Mouse (Mus musculus) CH12.LX (cell line): ENCODE results near the gene Fgd6. TPM values are rescaled to one million over a fixed set of nuclear protein-coding genes. Genes with fewer than 3 reads are reported as not detected.

ENCODE experiments used
- DNase-seq: peaks from one replicate; pipeline ENCODE4 v3.0.0-alpha.2; 2013; ENCODE audit errors: extremely low read depth
- H3K27ac ChIP-seq: 2 replicates; pipeline ENCODE4 v1.5.1; 2012; ENCODE audit warnings: low read depth, mild to moderate bottlenecking, control low read depth, moderate library complexity; ENCODE audit not compliant: insufficient read depth
- H3K27me3 ChIP-seq: replicated peaks from 2 replicates; pipeline ENCODE3; 2012; ENCODE audit warnings: inconsistent platforms
- H3K36me3 ChIP-seq, 2 experiments: replicated peaks in 1 of 2; 2 replicates each; pipeline versions ENCODE3 to v1.6.1; 2012; ENCODE audit warnings: inconsistent platforms in 1 of 2, low read length in 1 of 2, mild to moderate bottlenecking in 1 of 2, mixed read lengths in 1 of 2, moderate library complexity in 1 of 2; ENCODE audit not compliant: control insufficient read depth in 1 of 2, insufficient read depth in 1 of 2
- H3K4me1 ChIP-seq, 2 experiments: 2 replicates each; pipeline ENCODE4 v1.6.1; 2012; ENCODE audit warnings: inconsistent platforms in 1 of 2, moderate library complexity in 1 of 2; ENCODE audit not compliant: insufficient read depth in 2 of 2, control insufficient read depth in 1 of 2
- H3K4me2 ChIP-seq: 2 replicates; pipeline ENCODE4 v1.6.1; 2012; ENCODE audit warnings: low read depth, mild to moderate bottlenecking, control low read depth; ENCODE audit not compliant: poor library complexity, insufficient read depth, severe bottlenecking
- H3K4me3 ChIP-seq, 3 experiments: fragments of 150-350 bp in 1 of 3; sonication (generic) in 1 of 3; replicated peaks in 1 of 3; 2 replicates each; pipeline versions ENCODE3 to v1.5.1; 2011 to 2012; ENCODE audit warnings: low read depth in 2 of 3, low read length in 2 of 3, mild to moderate bottlenecking in 2 of 3, moderate library complexity in 2 of 3, control low read depth in 1 of 3, improper control_type of control experiment in 1 of 3, inconsistent platforms in 1 of 3, mixed read lengths in 1 of 3; ENCODE audit not compliant: poor library complexity in 1 of 3
- H3K79me2 ChIP-seq: replicated peaks from 2 replicates; pipeline ENCODE4 v1.6.1; 2012; ENCODE audit warnings: mild to moderate bottlenecking, moderate library complexity; ENCODE audit not compliant: control insufficient read depth, poor library complexity, insufficient read depth, severe bottlenecking; ENCODE audit errors: extremely low read depth
- H3K9ac ChIP-seq: 2 replicates; pipeline ENCODE4 v1.6.1; 2012; ENCODE audit warnings: low read depth, mild to moderate bottlenecking, control low read depth, moderate library complexity; ENCODE audit not compliant: insufficient read depth
- H3K9me3 ChIP-seq: replicated peaks from 2 replicates; pipeline ENCODE3; 2012; ENCODE audit warnings: low read length, inconsistent platforms, mixed read lengths
- BHLHE40 ChIP-seq: IDR thresholded peaks from 2 replicates; pipeline ENCODE4 v1.6.1; 2011; ENCODE audit warnings: mild to moderate bottlenecking, low read depth, low read length, improper control_type of control experiment
- CHD1 ChIP-seq: IDR thresholded peaks from 2 replicates; pipeline ENCODE4 v1.6.1; 2012; ENCODE audit warnings: low read depth, low read length, improper control_type of control experiment, inconsistent platforms
- CHD2 ChIP-seq: IDR thresholded peaks from 2 replicates; pipeline ENCODE4 v1.6.1; 2011; ENCODE audit warnings: low read length, improper control_type of control experiment
- CTCF ChIP-seq, 2 experiments: IDR thresholded peaks in 1 of 2; conservative IDR thresholded peaks in 1 of 2; 2 replicates each; pipeline ENCODE4 v1.5.1; 2011 to 2012; ENCODE audit warnings: low read depth in 2 of 2, low read length in 2 of 2, improper control_type of control experiment in 1 of 2, inconsistent platforms in 1 of 2, mild to moderate bottlenecking in 1 of 2, moderate library complexity in 1 of 2
- ELF1 ChIP-seq: IDR thresholded peaks from 2 replicates; pipeline ENCODE4 v1.6.1; 2014; ENCODE audit warnings: low read depth, mild to moderate bottlenecking, inconsistent platforms, low read length, improper control_type of control experiment
- EP300 ChIP-seq: IDR thresholded peaks from 2 replicates; pipeline ENCODE4 v1.6.1; 2011; ENCODE audit warnings: low read length, improper control_type of control experiment
- GABPA ChIP-seq: IDR thresholded peaks from 2 replicates; pipeline ENCODE4 v1.6.1; 2012; ENCODE audit warnings: low read depth, low read length, improper control_type of control experiment, inconsistent platforms; ENCODE audit not compliant: insufficient replicate concordance
- JUN ChIP-seq: IDR thresholded peaks from 2 replicates; pipeline ENCODE4 v1.6.1; 2011; ENCODE audit warnings: low read depth, mild to moderate bottlenecking, low read length, improper control_type of control experiment, moderate library complexity; ENCODE audit not compliant: insufficient read depth
- MAFK ChIP-seq: IDR thresholded peaks from 2 replicates; pipeline ENCODE4 v1.6.1; 2011; ENCODE audit warnings: low read length, improper control_type of control experiment; ENCODE audit not compliant: insufficient replicate concordance
- MAX ChIP-seq: IDR thresholded peaks from 2 replicates; pipeline ENCODE4 v1.6.1; 2011; ENCODE audit warnings: low read length, improper control_type of control experiment
- MAZ ChIP-seq: IDR thresholded peaks from 2 replicates; pipeline ENCODE4 v1.6.1; 2012; ENCODE audit warnings: low read depth, mild to moderate bottlenecking, inconsistent platforms, low read length, improper control_type of control experiment, moderate library complexity
- MEF2A ChIP-seq: IDR thresholded peaks from 2 replicates; pipeline ENCODE4 v1.6.1; 2014; ENCODE audit warnings: low read depth, mild to moderate bottlenecking, inconsistent platforms, low read length, improper control_type of control experiment, borderline replicate concordance
- NELFE ChIP-seq: IDR thresholded peaks from 2 replicates; pipeline ENCODE4 v1.6.1; 2011; ENCODE audit warnings: low read depth, low read length, improper control_type of control experiment
- POLR2AphosphoS2 ChIP-seq: IDR thresholded peaks from 2 replicates; pipeline ENCODE4 v1.6.1; 2011; ENCODE audit warnings: low read depth, low read length, improper control_type of control experiment
- RAD21 ChIP-seq: IDR thresholded peaks from 2 replicates; pipeline ENCODE4 v1.6.1; 2011; ENCODE audit warnings: low read depth, mild to moderate bottlenecking, low read length, improper control_type of control experiment, moderate library complexity
- SMC3 ChIP-seq: IDR thresholded peaks from 2 replicates; pipeline ENCODE4 v1.6.1; 2011; ENCODE audit warnings: low read depth, low read length, improper control_type of control experiment
- UBTF ChIP-seq: IDR thresholded peaks from 2 replicates; pipeline ENCODE4 v1.6.1; 2012; ENCODE audit warnings: low read depth, mild to moderate bottlenecking, inconsistent platforms, low read length, improper control_type of control experiment, moderate library complexity
- USF1 ChIP-seq: IDR thresholded peaks from 2 replicates; pipeline ENCODE4 v1.6.1; 2014; ENCODE audit warnings: low read depth, mild to moderate bottlenecking, inconsistent platforms, low read length, improper control_type of control experiment
- ZC3H11A ChIP-seq: IDR thresholded peaks from 2 replicates; pipeline ENCODE4 v1.6.1; 2012; ENCODE audit warnings: low read depth, mild to moderate bottlenecking, inconsistent platforms, low read length, improper control_type of control experiment
- ZNF384 ChIP-seq: IDR thresholded peaks from 2 replicates; pipeline ENCODE4 v1.6.1; 2012; ENCODE audit warnings: low read depth, low read length, improper control_type of control experiment, inconsistent platforms
- dilution Hi-C: fragments of 300-500 bp; cut with MboI; formaldehyde crosslinking; loops from 2 replicates; pipeline ENCODE4 v1.14.3; 2020; ENCODE audit warnings: low sequenced_read_pairs; ENCODE audit not compliant: extremely low pct_unique_long_range_greater_than_20kb, extremely low pct_ligation_motif_present
- in situ Hi-C: fragments of 300-500 bp; cut with MboI; formaldehyde crosslinking; loops from 3 replicates; pipeline ENCODE4 v1.14.3; 2019; ENCODE audit warnings: low sequenced_read_pairs, low pct_ligation_motif_present, low pct_unique_long_range_greater_than_20kb, mixed read lengths
- polyA plus RNA-seq: library from polyadenylated mRNA; unstranded; fragments of >175 nt; gene quantifications from 2 replicates; pipeline ENCODE4 v1.2.1, GENCODE M21; 2012; ENCODE audit warnings: low read depth; ENCODE audit not compliant: insufficient read length
- total RNA-seq, 2 experiments: library from RNA; depleted of rRNA; stranded (reverse); fragments of 300-350 nt in 1 of 2; fragments of >200 nt in 1 of 2; gene quantifications; 2 replicates each; pipeline ENCODE4 v1.2.3; 2012 to 2014

The Fgd6 gene
- total and polyA plus RNA-seq, 3 experiments: 3.3 to 7.2 (median 5.0) TPM

- H3K36me3 ChIP-seq: peaks cover 26 to 58% of the 10 kb centered on the region in 2 experiments
- H3K4me1 ChIP-seq: peaks cover 4 to 37% of the 10 kb centered on the region in 2 experiments; a peak in 3 of 4 replicates
- H3K27ac ChIP-seq: no peak overlapping the region
- peaks cover 3% of the 10 kb centered on the region for H3K9me3 ChIP-seq
- H3K4me2 ChIP-seq: no peak overlapping the region
- in situ Hi-C loops (no loop called here), dilution Hi-C loops (no loop called here)
- no peak overlapping the region for H3K4me3 ChIP-seq
- TF ChIP-seq USF1 (no peak), CHD2 (no peak), BHLHE40 (no peak), NELFE (no peak), GABPA (no peak), JUN (no peak), MAZ (no peak), EP300 (no peak), ZC3H11A (no peak), MEF2A (no peak), UBTF (no peak), MAFK (no peak), CHD1 (no peak), RAD21 (no peak), POLR2AphosphoS2 (no peak), ZNF384 (no peak)
- no peaks in the 10 kb centered on the region for H3K27me3 ChIP-seq
- DNase-seq: no peak
- no peak overlapping the region for H3K9ac ChIP-seq
- H3K79me2 ChIP-seq: peaks cover 32% of the 10 kb centered on the region
Observed at GRCm38 (mm10) chr10:94045301-94045700, 9.5 kb downstream of the Fgd6 start.

GRCm38 (mm10) chr10:94047024-94047423, 11.2 kb downstream of the Fgd6 start:
- Histone ChIP-seq H3K9ac (0 out of 2 replicates have a peak overlapping the region, but pooled peaks have one; percentile 1), H3K27me3 (no peaks in the 10 kb centered on the region), H3K36me3 (peaks cover 29 to 67% of the 10 kb centered on the region in 2 experiments), H3K4me3 (no peak overlapping the region), H3K9me3 (peaks cover 2% of the 10 kb centered on the region), H3K4me2 (0 out of 2 replicates have a peak overlapping the region, but pooled peaks have one; percentile 37), H3K4me1 (peaks cover 6 to 40% of the 10 kb centered on the region in 2 experiments; a peak in 3 of 4 replicates), H3K27ac (no peak overlapping the region), H3K79me2 (peaks cover 32% of the 10 kb centered on the region)
- no peak for DNase-seq
- TF ChIP-seq SMC3: no peak
- TF ChIP-seq ZC3H11A: no peak
- no peak for TF ChIP-seq CTCF (conservative IDR thresholded peaks at IDR 0.05 in 1 of 2, IDR thresholded peaks at IDR 0.05 in 1 of 2; ENCODE audit: low read depth in 2 of 2, low read length in 2 of 2)
- TF ChIP-seq MAX: no peak
- TF ChIP-seq ELF1: peak; percentile 19; the same call in 1 of the 2 replicates
- in situ Hi-C loops: no loop called here
- dilution Hi-C loops: no loop called here
